Mouse (Mus musculus) neural tube, embryonic 10.5 days (tissue): ENCODE results near the gene Nhsl1.
"Not testable (repeated sequence)": the region's sequence is repeated elsewhere in the genome, so short reads cannot be mapped to it uniquely, and the experiment has no call there.

Experiments used
- DNase-seq: peaks from one replicate; pipeline ENCODE4 v3.0.0-alpha.2; 2017; ENCODE audit warnings: low spot score; ENCODE audit errors: extremely low spot score

Nhsl1 gene

DNA sequence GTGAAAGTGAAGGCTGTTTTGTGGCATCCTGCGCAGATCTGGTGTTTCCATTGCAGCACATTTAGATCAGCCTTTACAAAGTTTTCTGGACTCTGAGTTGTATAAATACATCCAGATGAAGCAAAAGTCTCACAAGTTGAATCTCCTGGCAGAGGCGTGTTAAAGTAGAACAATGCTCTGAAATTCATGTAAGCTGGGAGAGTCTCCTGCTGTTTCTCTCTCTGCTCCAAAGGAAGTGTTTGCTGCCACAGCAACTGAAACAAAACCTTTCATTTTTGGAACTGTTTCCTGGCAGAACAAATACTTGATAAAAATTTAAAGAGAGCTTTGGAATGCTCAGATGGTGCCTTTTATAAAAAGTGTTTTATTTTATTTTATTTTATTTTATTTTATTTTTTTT lies 118.8 kb downstream of the Nhsl1 start:
- DNase-seq = no peak

DNA sequence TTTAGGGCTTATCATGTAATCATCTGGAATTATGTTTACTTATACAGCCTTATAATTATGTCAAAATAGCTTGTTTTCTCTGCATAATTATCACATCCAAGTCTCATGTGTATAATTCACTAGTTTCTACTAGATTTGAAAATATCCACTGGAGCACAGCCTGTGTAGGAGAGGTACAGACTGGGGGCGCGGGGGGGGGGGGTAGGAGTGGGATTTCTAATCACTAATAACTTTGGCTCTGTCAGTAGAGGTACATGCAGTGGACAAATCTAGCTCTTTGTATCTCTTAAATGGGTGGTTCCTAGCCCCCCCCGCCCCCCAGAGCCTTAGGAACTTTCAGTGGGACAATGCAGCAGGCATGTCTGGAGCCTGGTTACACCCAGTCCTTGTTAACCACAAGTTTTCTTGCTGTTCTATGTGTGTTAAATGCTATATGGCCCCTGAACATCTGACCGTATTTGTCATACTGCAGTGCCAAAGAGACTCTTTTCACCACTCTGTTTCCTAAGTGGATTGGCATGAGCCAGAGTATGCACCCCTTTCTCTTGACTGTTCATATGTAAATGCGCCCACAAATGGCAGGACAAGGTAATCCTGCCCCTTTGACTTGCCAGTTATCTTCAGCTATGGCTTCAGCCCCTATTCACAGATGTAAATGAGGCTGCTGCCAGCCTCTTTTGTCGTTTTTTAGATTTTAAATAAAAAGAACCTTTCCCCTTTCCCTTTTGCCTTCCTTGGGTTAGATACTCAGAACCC lies 127.0 kb downstream of the Nhsl1 start:
- DNase-seq = no peak

DNA sequence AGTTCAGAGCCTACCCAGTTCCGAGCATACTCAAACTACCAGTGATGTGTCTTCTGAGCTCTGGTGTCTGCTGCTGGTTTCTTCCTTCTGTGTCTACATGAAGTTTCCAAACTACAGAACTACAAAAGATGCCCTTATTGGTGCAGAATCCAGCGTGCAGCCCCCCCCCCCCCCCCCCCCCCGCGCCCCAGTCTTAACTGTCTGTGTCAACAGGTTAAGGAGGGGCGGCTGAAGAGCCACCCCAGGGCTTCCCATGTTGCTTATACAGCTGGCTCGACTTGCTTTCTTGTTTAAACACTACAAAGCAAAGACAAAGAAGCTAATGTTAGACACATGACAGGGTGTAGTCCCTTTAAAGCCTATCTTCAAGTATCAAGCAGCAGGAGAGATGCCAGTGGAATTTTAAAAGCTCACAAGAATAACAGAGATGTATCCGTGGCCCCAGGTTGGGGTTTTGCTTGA lies 127.6 kb downstream of the Nhsl1 start:
- DNase-seq = peak; percentile 48

DNA sequence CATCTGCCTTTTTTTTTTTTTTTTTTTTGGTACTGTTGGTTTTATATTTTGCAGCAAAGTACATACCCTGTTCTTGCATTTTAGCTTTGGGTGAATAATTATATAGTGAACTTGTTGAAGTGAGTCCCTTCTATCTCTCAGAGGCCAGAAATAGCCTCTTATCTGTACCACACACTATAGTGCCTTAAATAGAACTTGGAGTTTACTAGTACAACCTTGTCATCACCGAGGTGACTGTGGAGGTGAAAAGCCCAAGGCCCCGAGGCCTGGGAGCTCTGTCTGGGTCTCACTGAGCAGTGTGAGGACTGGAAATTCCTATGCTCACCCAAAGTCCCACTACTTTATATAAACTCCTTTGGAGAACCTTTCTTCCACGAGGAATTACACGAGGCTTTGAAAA lies 128.5 kb downstream of the Nhsl1 start:
- no peak for DNase-seq

DNA sequence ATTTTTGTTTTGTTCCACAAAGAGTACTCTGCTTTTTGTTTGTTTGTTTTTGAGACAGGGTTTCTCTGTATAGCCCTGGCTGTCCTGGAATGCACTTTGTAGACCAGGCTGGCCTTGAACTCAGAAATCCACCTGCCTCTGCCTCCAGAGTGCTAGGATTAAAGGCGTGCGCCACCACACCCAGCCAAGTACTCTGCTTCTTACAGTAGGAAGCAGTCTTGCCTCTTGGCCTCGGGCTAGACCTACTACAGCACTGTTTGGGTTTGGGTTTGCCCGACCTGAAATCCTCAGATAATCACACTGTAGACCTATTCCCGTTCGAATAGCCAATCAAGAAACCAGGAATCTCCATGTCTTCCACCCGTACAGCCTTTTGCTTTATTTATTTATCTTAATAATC lies 130.1 kb downstream of the Nhsl1 start:
- DNase-seq = not testable (repeated sequence)

DNA sequence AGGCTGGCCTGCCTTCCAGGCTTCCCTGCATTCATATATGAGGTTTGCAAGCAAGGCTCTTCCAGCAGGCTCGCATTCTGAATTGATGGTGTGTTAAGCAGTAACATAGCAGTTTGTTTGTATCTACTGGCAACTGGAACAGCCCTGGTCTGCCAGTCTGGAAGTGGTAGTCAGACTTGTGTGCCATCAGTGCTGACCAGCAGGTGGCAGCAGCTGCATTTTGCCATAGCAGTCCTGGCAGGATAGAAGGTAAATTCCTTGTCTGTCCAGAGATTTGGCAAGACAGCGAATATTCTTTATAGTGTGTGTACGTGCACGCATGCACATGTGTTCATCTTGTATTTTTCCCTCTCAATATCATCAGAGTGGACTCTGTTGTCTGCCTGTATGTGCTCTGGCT lies 134.6 kb downstream of the Nhsl1 start:
- DNase-seq = peak; percentile 74

DNA sequence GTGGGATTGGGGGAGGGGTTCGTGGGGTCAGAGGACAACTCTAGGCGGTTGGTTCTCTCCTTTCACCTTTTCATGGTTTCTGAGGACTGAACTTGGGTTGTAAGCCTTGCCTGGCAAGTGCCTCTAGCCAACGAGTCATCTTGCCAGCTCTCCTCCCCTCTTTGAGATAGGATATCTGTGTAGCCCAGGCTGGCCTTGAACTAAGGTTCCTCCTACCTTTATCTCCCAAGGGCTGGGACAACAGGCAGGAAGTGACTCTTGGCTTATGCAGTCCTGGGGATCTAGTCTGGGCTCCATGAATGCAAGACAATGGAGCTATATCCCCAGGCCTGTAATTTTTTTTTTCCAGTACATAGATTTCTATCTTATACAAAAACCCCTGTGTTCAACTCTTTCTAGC lies 135.4 kb downstream of the Nhsl1 start:
- DNase-seq = no peak

DNA sequence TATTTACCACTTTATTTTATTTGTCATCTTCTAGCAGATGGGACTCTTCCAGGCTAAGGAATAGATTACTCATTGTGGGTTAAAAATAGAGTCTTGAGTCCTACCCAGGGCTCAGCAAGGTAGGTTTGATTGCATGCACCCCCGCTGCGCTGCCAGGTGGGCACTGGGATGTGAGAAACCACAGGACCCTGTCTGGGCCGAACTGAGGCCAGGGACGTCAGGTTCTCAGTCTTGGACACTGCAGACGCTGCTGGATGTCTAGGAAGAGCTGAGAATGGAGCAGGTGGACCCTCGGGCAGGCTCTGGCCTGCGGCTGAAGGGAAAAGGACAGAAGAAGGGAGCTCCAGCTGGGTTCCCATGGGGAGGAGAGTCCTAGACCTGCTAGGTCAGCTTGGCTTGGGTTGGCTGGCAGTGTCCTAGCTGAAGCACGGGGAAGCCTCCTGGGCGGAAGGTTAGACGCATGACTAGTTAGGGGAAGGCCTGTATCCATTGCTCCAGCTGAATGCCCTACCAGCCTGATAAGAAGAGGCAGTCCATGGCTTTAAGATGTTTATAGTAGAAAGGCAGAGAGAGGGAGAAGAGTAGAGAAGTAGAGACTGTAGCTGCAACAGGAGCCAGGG lies 136.6 kb downstream of the Nhsl1 start:
- DNase-seq = no peak

DNA sequence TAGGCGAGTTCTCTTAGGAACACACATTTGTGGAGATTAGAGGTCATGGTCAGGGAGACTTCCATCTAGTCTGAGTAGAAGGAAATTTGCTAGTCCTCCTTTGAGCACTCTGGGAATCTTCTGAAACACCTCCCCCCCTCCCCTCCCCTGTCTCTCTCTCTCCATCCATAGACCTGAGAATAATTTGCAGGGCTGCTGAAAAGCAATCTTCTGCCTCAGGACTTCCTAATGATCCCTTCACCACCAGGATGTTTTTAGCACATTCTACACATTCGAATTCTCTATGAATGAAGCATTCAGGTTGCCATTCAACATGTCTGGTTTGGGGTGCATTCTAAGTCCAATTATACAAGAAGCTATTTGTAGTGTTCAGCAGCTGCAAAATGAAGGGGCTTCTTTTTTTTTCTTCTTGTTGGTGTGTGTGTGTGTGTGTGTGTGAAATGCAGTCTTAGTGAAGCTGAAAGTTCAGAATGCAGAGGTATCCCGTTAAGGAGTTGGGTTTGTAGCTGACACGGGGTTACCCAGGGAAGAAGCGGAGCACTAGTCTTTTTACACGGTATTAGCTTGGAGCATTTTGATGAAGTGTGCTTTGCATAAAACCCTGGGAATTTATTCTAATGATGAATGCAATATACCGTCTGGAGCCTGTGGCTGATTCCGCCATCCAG lies 139.2 kb downstream of the Nhsl1 start:
- DNase-seq = no peak

DNA sequence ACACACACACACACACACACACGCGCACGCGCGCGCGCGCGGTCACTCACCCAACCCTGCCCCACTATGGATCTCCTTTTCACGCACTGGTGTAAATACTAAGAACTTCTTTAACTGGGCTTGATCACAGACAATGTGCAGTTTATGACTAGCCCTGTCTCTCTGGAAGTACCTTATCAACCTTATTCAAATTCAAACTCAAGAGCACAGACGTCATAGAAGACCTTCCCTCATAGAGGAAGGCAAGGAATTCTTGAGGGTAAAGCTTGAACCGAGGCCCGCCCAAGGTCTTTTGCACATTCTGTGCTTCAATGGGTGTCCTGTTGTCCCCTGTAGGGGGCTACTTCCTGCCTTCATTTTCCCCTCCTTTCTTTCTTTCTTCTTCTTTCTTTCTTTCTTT lies 142.6 kb downstream of the Nhsl1 start:
- no peak for DNase-seq

DNA sequence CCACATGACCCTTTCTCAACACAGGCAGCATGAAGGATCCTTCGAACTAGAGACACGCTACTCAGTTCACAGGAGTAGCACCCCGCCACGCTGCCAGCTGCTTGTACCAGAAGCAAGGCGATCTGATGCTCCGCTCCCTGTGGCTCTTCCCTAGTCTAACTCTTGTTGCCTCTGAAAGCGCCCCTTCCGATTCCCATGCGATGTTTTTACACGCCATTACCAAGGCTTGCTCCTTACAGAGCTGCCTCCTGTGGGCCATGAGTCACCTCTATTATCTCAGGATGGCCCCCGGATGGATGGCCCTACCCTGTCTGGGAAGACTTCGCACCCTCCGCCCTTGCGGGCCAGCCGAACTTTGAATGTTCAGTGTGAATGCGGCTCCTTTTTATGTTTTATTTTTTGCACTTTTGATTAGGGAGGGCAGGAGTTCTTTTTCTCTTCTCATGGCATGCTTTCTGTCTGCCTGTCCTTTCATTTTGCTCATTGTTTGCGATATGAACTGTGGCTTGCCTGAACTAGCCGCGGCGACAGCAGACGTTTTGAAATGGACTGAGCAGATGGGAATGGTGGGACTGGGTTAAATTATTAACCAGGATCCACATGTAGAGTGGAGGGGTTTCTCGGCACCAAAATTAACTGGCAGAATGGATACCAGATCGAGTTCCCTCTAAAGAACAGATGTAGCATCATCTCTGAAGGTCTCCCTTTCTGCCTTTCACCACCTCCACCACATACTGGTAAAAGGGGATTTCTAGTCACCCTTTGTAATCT lies 144.5 kb downstream of the Nhsl1 start:
- DNase-seq = no peak

DNA sequence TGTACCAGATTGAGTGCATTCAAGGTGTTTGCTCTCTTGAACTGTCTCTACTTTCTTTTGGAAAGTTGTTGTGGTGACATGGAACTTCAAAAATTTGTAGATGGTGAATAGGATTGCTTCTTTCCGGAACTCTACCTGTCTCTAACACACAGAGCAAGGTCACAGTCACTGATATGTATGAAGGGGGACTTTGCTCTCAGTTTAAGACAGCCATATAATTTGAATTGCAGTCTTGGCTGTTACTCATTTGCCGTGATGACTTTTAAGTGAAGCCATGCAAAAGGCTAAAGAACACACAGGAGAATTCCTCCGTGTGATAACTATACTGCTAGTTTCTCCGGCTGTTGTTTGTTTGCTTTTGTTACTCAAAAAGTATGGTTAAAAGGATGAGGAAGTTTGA lies 149.6 kb downstream of the Nhsl1 start:
- no peak for DNase-seq

DNA sequence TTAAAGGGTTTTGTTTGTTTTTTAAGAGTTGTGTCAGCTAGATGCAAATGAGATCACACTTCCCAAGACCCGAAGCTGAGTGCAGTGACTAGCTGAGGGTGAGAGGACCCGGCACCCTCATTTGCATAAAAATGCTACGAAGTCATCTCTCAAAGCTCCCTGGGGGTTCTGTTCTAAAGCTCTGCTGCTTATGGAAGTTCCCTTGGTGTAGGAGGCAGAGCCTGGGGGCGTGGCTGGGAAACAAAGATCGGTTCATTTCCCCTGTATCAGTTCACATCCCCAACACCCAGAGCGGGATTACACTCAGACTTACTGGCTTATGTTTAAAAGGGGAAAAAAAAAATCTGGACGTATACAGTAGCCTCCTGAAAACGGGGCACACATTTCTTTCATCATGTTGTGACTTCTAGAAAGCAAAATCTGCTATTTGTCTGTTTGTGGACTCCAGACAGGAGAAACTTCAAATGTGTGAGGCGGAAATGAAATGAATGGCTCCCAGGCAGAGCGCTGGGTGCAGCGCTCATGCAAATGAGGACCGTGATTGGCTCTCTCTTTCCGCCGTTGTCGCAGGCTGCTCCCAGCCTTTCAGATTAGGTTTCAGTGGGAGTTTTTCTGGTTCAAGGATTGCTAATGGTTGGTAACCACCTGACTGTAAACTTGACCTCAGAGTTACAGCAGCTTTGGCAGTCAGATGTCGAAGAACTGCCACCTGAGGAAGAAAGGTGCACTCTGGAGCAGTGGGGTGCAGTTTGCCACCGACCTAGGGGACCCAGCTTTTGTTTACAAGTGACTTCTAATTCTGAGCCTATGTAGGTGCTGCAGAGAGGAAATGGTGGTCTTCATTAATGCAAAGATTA lies 150.7 kb downstream of the Nhsl1 start:
- peak; percentile 56 for DNase-seq

DNA sequence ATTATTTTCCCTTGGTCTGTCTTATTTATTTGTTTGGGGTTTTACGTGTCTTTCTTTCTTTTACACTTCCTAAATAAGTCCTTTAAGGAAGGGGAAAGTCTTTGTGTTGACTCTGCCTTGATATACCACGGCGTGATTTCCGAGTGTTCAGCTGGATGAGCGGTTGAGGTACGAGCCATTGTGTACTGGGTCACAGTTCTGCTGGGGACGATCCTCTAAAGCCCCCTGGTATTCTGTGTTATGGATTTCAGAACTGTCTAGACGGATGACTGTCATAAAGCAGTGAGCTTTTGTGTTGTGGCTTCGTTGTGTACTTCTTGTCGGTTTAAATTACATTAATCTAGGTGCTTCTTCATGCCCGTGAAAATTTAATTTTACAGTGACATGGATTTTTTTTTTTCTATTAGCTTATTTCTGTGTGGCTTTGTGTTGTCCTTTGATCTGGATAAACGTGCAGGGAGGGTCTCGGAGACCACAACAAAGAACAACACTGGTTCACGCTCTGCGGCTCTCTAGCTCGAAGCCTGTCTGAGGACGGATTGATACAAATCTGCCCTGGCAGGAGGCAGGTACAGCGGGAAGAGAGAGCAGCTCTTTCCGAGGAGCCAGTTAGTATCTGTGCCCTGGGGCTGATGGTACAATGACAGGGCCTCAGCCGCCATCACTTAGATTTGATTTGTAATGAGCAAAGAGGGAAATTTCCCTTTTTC lies 151.7 kb downstream of the Nhsl1 start:
- DNase-seq = no peak

DNA sequence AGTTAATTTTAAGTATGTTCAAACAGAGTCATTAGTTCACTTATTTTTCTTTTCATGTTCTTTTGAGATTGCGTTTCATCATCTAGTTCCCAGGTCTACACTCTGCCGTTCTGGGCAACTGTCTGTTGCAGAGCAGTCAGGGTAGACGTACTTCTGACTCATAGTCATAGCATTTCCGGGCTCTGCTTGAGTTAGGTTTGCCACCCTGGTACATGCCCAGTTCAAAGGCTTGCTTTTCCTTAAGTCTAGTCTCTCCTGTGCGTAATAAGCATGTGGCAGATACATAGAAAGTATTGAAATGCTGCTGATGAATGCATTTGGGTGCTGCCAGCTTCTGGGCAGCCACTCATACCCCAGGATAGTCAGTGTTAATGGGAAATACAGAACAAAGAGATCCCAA lies 152.9 kb downstream of the Nhsl1 start:
- DNase-seq = no peak

DNA sequence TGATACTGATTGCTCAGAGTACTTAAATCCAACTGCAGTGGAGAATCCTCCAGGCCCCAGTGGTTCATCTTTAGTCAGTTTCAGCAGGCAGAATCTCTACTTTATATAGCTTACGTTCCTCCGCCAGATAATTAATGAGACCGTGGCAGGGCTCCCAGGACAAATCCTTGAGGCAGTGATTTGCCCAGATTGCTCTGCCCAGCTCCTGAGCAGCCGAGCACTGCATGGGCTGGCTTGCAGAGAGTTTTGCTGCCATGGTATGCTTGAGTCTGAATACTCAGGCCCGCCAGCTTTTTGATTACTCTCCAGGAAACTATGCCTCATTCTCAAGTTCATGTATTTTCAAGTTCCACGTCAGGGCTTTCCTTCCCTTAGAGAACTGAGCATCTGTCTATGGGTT lies 156.3 kb downstream of the Nhsl1 start:
- DNase-seq = no peak

DNA sequence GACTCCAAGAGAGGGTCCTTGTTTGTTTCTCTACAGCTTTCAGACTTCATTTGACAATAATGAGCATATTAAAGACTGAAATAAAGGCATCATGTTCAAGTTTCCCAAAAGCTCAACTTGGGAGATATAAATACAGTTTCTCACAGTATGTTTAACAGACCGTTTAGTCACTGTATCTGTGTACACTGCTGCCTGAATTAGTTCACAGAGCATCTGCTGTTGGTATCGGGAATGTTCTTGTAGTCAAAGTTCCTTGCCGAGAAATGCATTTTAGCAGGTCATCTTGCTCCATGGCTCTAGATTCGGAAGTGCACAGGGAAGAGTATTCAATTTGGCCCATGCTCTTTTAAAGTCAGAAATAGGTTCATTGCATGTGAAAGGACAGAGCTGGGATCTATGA lies 159.5 kb downstream of the Nhsl1 start:
- no peak for DNase-seq

DNA sequence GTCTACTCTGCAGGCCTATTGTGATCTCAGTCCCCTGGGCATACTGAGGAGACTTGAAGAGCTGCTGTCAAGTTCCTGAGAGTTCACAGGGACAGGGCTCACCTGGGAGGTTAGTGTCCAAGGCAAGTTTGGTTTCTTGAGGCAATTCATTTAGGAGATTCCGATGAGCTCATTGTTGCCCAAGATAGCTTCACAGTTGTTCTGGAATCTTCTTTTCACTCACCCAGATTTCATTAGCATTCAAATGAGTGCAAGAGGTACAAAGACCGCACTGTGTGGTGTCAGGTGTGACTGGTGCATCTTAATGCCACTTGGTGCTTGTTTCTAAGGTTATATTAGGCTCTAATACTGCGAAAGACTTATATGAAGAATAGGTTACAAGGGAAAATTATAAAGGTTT lies 160.5 kb downstream of the Nhsl1 start:
- no peak for DNase-seq

DNA sequence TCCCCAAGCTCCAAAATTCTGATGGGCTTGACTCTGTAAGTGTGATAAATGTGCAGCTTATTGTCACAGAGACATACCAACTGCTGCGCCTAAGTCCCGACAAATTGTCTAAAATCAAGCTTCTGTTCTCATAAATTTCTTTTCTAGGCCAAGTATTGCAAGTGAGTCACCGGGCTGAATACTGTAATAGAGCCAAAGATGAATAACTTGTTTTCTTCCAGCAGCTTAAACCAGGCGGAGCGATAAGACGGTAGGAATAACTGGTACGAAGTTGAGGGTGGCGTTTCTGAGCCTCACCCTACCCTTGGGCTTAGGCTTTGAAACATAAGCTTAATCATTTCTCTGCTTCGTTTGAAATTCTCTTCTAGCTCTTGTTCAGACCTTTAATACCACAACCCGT lies 162.1 kb downstream of the Nhsl1 start:
- no peak for DNase-seq

DNA sequence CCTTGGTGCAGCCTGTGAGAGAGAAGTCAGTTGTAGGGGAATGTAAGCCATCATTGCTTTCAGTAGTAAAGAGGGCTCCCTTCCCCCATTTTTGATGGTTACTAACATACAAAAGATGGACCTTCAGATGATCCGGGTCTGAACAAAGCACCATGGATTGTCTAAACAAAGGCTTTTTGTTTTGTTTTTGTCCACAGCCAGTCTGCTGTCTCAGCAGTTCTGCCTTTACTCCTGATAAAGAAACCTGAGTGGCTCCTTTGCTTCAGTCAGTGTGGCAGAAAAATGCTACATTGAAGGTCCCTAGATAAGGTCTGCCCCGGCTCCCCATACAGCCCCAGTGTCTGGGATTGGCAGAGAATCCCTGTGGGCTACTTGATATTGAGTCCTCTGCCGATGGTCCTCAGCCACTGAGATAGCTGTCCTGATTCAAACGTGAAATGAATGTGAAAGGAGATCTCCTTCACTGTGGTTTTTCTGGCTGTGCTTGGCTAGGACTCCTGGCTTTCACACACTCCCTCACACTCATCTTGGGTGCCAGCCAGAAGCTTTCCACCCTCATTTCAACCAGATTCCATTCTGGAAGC lies 163.9 kb downstream of the Nhsl1 start:
- DNase-seq = peak; percentile 17
